Mouse (Mus musculus): Measurements from ENCODE around the gene Ppp1r9a. TPM values are rescaled to one million over a fixed set of nuclear protein-coding genes. Genes with fewer than 3 reads are reported as not detected.

Ppp1r9a gene
- polyA plus RNA-seq, 1 experiment, result 0.13 TPM

DNA sequence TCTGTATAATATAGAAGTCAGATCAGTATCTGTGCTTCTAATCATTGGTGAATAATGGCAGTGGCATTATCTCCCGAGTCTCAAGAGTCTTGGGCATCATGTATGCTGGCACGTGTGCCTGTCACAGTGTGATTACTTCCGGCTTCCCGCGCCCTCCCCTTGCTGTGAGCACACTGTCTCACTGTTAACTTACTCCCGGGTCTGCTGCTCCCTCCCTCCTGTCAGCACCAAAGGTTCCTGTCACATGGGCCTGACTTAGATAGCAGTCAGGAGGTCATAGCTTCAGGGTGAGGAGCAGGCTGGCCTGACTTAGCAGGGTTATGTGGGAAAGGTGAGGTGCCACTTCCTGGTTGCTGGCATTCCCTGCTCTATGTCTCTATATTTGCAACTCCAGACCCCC is 201.1 kb downstream of the Ppp1r9a start:
- TF ChIP-seq MYOD1 (IDR thresholded peaks at IDR 0.05; ENCODE audit: control insufficient read depth in 1 of 3, insufficient read length in 2 of 3, low read depth in 2 of 3), result no peak
- no peak for TF ChIP-seq TCF12 (IDR thresholded peaks at IDR 0.05; ENCODE audit: insufficient read depth, poor library complexity, severe bottlenecking)
- no peak for TF ChIP-seq POLR2A (IDR thresholded peaks at IDR 0.05; ENCODE audit: insufficient read length, low read depth)
- no peak for TF ChIP-seq SRF (IDR thresholded peaks at IDR 0.05; ENCODE audit: control insufficient read depth, insufficient read length, low read depth)
- no peak for TF ChIP-seq USF1 (IDR thresholded peaks at IDR 0.05; ENCODE audit: low read depth)
- no peak for TF ChIP-seq CEBPB (IDR thresholded peaks at IDR 0.05; ENCODE audit: insufficient read depth, poor library complexity, severe bottlenecking)
- no peak for TF ChIP-seq E2F4 (IDR thresholded peaks at IDR 0.05; ENCODE audit: insufficient read depth)
- no peak for TF ChIP-seq MAX (IDR thresholded peaks at IDR 0.05; ENCODE audit: low read depth)
- TF ChIP-seq TCF3 (IDR thresholded peaks at IDR 0.05; ENCODE audit: insufficient read length, low read depth), result no peak
- TF ChIP-seq MYOG (IDR thresholded peaks at IDR 0.05; ENCODE audit: control insufficient read depth in 1 of 3, insufficient read depth in 1 of 3, insufficient read length in 2 of 3, low read depth in 2 of 3), result no peak
- no peak for TF ChIP-seq POLR2AphosphoS2 (IDR thresholded peaks at IDR 0.05; ENCODE audit: insufficient read length, low read depth)
- TF ChIP-seq REST (IDR thresholded peaks at IDR 0.05; ENCODE audit: insufficient read depth, insufficient read length), result no peak
- H3K4me3 ChIP-seq, result no peak overlapping the region
- H3K79me2 ChIP-seq (ENCODE audit: control insufficient read depth, insufficient read depth), result no peaks in the 10 kb centered on the region
- no peaks in the 10 kb centered on the region for H3K27me3 ChIP-seq (ENCODE audit: control insufficient read depth, insufficient read depth, insufficient read length)
- H3ac ChIP-seq (ENCODE audit: control insufficient read depth, insufficient read length), result no peak overlapping the region
- H3K4me2 ChIP-seq (ENCODE audit: low read depth), result no peak overlapping the region
- no peaks in the 10 kb centered on the region for H3K36me3 ChIP-seq (ENCODE audit: control insufficient read depth, insufficient read depth)

DNA sequence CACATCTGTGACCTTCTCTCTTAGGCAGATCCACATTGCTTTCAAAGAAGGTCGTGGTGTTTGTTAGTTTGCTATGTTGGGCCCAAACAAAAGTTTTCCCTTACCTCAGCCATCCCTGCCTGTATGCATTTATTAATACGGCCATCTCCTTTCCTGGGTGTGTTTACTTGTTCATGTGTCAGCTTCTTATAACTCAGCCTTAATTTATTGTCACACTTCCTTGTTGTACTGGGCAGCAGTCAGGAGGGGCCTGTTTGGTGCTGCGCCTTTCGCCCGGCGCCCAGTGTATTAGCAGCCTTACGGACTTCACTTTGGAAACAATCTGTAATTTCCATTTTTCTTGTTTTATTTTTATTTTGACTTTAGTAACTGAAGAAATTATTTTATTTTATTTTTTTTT is 201.5 kb downstream of the Ppp1r9a start:
- no peaks in the 10 kb centered on the region for H3K79me2 ChIP-seq (ENCODE audit: control insufficient read depth, insufficient read depth)
- TF ChIP-seq REST (IDR thresholded peaks at IDR 0.05; ENCODE audit: insufficient read depth, insufficient read length) (no peak), POLR2AphosphoS2 (IDR thresholded peaks at IDR 0.05; ENCODE audit: insufficient read length, low read depth) (no peak), POLR2A (IDR thresholded peaks at IDR 0.05; ENCODE audit: insufficient read length, low read depth) (no peak), TCF3 (IDR thresholded peaks at IDR 0.05; ENCODE audit: insufficient read length, low read depth) (no peak), MYOD1 (IDR thresholded peaks at IDR 0.05; ENCODE audit: control insufficient read depth in 1 of 3, insufficient read length in 2 of 3, low read depth in 2 of 3) (no peak), MYOG (IDR thresholded peaks at IDR 0.05; ENCODE audit: control insufficient read depth in 1 of 3, insufficient read depth in 1 of 3, insufficient read length in 2 of 3, low read depth in 2 of 3) (no peak), TCF12 (IDR thresholded peaks at IDR 0.05; ENCODE audit: insufficient read depth, poor library complexity, severe bottlenecking) (no peak), CEBPB (IDR thresholded peaks at IDR 0.05; ENCODE audit: insufficient read depth, poor library complexity, severe bottlenecking) (no peak), E2F4 (IDR thresholded peaks at IDR 0.05; ENCODE audit: insufficient read depth) (no peak), USF1 (IDR thresholded peaks at IDR 0.05; ENCODE audit: low read depth) (no peak), SRF (IDR thresholded peaks at IDR 0.05; ENCODE audit: control insufficient read depth, insufficient read length, low read depth) (no peak), MAX (IDR thresholded peaks at IDR 0.05; ENCODE audit: low read depth) (no peak)
- no peak overlapping the region for H3K4me3 ChIP-seq
- H3K4me2 ChIP-seq (ENCODE audit: low read depth), result no peak overlapping the region
- H3ac ChIP-seq (ENCODE audit: control insufficient read depth, insufficient read length), result no peak overlapping the region
- no peaks in the 10 kb centered on the region for H3K36me3 ChIP-seq (ENCODE audit: control insufficient read depth, insufficient read depth)
- H3K27me3 ChIP-seq (ENCODE audit: control insufficient read depth, insufficient read depth, insufficient read length), result no peaks in the 10 kb centered on the region

DNA sequence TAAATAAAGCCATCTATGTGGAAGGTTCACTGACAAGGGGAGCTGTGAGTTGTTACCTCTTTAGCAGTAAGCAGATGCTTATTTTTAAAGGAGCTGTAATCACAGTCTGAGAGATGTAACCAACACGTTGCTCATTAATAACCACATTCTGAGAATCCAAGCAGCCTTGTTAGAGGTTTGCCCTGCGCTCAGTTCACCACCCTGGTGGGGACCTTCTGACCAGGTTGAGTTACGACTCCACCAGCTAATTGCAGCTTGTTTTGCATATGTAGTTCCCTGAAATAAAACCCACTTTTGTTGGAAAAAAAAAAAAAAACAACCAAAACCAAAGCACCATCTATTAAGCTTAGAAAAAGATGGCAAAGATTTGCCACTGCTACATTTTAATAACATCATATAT is 205.8 kb downstream of the Ppp1r9a start:
- Histone ChIP-seq H3K27me3 (ENCODE audit: control insufficient read depth, insufficient read depth, insufficient read length) (no peaks in the 10 kb centered on the region), H3K79me2 (ENCODE audit: control insufficient read depth, insufficient read depth) (no peaks in the 10 kb centered on the region), H3K4me3 (no peak overlapping the region), H3K36me3 (ENCODE audit: control insufficient read depth, insufficient read depth) (no peaks in the 10 kb centered on the region), H3ac (ENCODE audit: control insufficient read depth, insufficient read length) (no peak overlapping the region), H3K4me2 (ENCODE audit: low read depth) (no peak overlapping the region)
- no peak for TF ChIP-seq E2F4 (IDR thresholded peaks at IDR 0.05; ENCODE audit: insufficient read depth)
- no peak for TF ChIP-seq USF1 (IDR thresholded peaks at IDR 0.05; ENCODE audit: low read depth)
- TF ChIP-seq POLR2A (IDR thresholded peaks at IDR 0.05; ENCODE audit: insufficient read length, low read depth), result no peak
- no peak for TF ChIP-seq REST (IDR thresholded peaks at IDR 0.05; ENCODE audit: insufficient read depth, insufficient read length)
- TF ChIP-seq SRF (IDR thresholded peaks at IDR 0.05; ENCODE audit: control insufficient read depth, insufficient read length, low read depth), result no peak
- TF ChIP-seq TCF12 (IDR thresholded peaks at IDR 0.05; ENCODE audit: insufficient read depth, poor library complexity, severe bottlenecking), result no peak

DNA sequence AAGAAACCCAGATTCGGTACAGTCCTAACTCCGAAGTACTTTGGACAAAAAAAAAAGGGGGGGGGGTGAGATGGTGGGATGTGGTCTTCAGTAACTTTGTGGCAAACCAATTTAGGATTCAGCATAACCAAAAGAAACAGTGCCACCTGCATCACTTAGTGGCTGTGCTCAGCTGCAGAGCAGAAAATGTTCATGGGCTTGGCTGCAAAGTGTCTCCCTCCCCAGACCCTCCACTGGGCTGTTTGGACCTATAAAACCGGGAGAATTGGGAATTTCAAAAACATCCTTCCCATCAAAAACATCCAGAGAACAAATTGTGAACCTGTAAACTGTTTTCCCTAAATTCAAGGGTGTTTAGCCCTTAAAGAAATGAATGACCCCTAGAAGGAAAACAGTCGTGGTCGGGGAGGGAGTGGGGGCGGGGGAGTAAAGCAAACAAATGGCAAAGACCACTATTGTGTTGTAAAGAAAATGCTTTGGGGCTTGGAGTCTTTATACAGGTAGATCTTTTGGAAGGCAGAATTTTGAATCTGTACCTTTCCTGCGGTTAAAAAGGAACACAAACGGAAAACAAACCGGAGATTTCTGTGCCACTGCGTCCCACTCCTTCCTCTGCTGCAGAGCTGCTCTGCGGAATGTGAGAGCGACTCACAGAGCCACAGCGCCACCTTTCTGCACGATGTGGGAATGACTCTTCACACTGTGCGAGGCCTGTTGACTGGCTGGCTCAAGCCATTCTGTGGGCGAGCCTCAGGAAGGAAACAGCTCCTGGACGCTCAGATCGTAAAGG is 207.4 kb downstream of the Ppp1r9a start:
- Histone ChIP-seq H3K27me3 (ENCODE audit: control insufficient read depth, insufficient read depth, insufficient read length) (no peaks in the 10 kb centered on the region), H3K36me3 (ENCODE audit: control insufficient read depth, insufficient read depth) (no peaks in the 10 kb centered on the region), H3K4me3 (peak overlapping the region; percentile 3), H3K4me2 (ENCODE audit: low read depth) (peak overlapping the region; percentile 47), H3ac (ENCODE audit: control insufficient read depth, insufficient read length) (no peak overlapping the region), H3K79me2 (ENCODE audit: control insufficient read depth, insufficient read depth) (no peaks in the 10 kb centered on the region)
- TF ChIP-seq SRF (IDR thresholded peaks at IDR 0.05; ENCODE audit: control insufficient read depth, insufficient read length, low read depth), result no peak
- TF ChIP-seq REST (IDR thresholded peaks at IDR 0.05; ENCODE audit: insufficient read depth, insufficient read length), result no peak
- no peak for TF ChIP-seq USF1 (IDR thresholded peaks at IDR 0.05; ENCODE audit: low read depth)
- TF ChIP-seq TCF12 (IDR thresholded peaks at IDR 0.05; ENCODE audit: insufficient read depth, poor library complexity, severe bottlenecking), result no peak
- no peak for TF ChIP-seq CEBPB (IDR thresholded peaks at IDR 0.05; ENCODE audit: insufficient read depth, poor library complexity, severe bottlenecking)
- no peak for TF ChIP-seq TCF3 (IDR thresholded peaks at IDR 0.05; ENCODE audit: insufficient read length, low read depth)
- TF ChIP-seq MAX (IDR thresholded peaks at IDR 0.05; ENCODE audit: low read depth), result no peak
- TF ChIP-seq MYOG (IDR thresholded peaks at IDR 0.05; ENCODE audit: control insufficient read depth in 1 of 3, insufficient read depth in 1 of 3, insufficient read length in 2 of 3, low read depth in 2 of 3), result no peak
- TF ChIP-seq MYOD1 (IDR thresholded peaks at IDR 0.05; ENCODE audit: control insufficient read depth in 1 of 3, insufficient read length in 2 of 3, low read depth in 2 of 3), result no peak
- TF ChIP-seq POLR2A (IDR thresholded peaks at IDR 0.05; ENCODE audit: insufficient read length, low read depth), result no peak
- no peak for TF ChIP-seq E2F4 (IDR thresholded peaks at IDR 0.05; ENCODE audit: insufficient read depth)
- no peak for TF ChIP-seq POLR2AphosphoS2 (IDR thresholded peaks at IDR 0.05; ENCODE audit: insufficient read length, low read depth)

Measured in myocyte (in vitro differentiated cells).